In the genomic region with DNA sequence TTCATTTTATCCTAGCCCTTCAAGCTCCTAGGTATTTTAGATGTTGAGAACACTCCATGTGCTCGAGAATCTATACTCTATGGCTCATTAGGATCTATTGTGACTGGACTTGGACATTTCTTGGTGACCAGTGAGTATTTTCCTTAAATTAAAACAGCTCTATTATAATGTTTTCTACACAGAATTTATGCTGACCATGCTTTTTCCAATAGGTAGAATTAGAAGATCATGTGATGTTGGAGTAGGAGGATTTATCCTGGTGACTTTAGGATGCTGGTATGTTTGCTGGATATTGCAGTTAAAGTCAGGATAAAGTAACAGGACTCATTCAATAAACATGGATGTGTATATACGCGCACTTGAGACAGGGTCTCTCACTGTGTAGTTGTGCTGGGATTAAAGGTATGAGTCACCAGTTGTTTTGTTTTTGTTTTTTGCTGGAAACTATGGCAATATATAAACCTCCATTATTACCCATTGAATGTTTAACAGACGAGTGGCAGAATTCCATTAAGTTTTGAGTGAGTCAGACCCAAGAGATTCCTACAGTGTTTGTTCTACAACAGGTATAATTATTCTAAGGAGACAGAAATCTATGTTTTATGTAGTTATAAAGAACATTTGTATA, we compare ENCODE assay signal across 13 mouse cellular contexts. TPM values are rescaled to one million over a fixed set of nuclear protein-coding genes. Genes with fewer than 3 reads are reported as not detected.
DNase-seq lines count a peak whose midpoint lies in the region; ATAC-seq and TF ChIP-seq lines count a peak whose summit lies in the region.
"Had no signal": no experiment of that assay in that cellular context is flagged by ENCODE, and none has a peak within 500 bp of the region (broad histone marks: within the 10 kb centered on the region; RNA-seq: fewer than 3 reads in every experiment).

No protein-coding gene starts in this region.

- peaks cover 22% of the 10 kb centered on the region for H3K4me1 ChIP-seq in heart, embryonic 16.5 days (ENCODE audit: control insufficient read depth, insufficient read depth, low read length)
- H3K4me1 ChIP-seq in stomach, embryonic 16.5 days (ENCODE audit: control insufficient read depth, insufficient read depth, low read length), result peaks cover 23% of the 10 kb centered on the region
- H3K4me1 ChIP-seq in stomach, postnatal 0 days (replicated peaks; ENCODE audit: control insufficient read depth, insufficient read depth), result no peaks in the 10 kb centered on the region; the same call in 1 of the 2 replicates
- peaks cover 15% of the 10 kb centered on the region for H3K4me1 ChIP-seq in intestine, embryonic 16.5 days (ENCODE audit: control insufficient read depth, insufficient read depth, low read length)

- intact Hi-C loops in left cerebral cortex, postnatal 14 days (cut with DNase I), result no loop called here

- no peaks in the 10 kb centered on the region for H3K27me3 ChIP-seq in heart, embryonic 16.5 days (ENCODE audit: control insufficient read depth, insufficient read depth, low read length)
- no peaks in the 10 kb centered on the region for H3K27me3 ChIP-seq in stomach, embryonic 16.5 days (ENCODE audit: control insufficient read depth, insufficient read depth, low read length)
- H3K27me3 ChIP-seq in stomach, postnatal 0 days (ENCODE audit: control insufficient read depth, insufficient read depth, low read length), result no peaks in the 10 kb centered on the region
- no peaks in the 10 kb centered on the region for H3K27me3 ChIP-seq in intestine, embryonic 16.5 days (replicated peaks; ENCODE audit: control insufficient read depth, insufficient read depth, low read length)

- H3K27ac ChIP-seq in heart, embryonic 16.5 days (ENCODE audit: low read length), result peak overlapping the region; percentile 96
- no peak overlapping the region for H3K27ac ChIP-seq in stomach, embryonic 16.5 days (ENCODE audit: low read length)
- no peak overlapping the region for H3K27ac ChIP-seq in stomach, postnatal 0 days (replicated peaks)
- no peak overlapping the region for H3K27ac ChIP-seq in intestine, embryonic 16.5 days (ENCODE audit: low read length)

- peak overlapping the region; percentile 89 for H3K4me2 ChIP-seq in heart, embryonic 16.5 days (ENCODE audit: low read depth, low read length)
- 0 out of 2 replicates have a peak overlapping the region, but pooled peaks have one; percentile 73 for H3K4me2 ChIP-seq in stomach, embryonic 16.5 days (ENCODE audit: low read depth, low read length)
- no peak overlapping the region for H3K4me2 ChIP-seq in stomach, postnatal 0 days (replicated peaks; ENCODE audit: low read depth)
- 0 out of 2 replicates have a peak overlapping the region, but pooled peaks have one; percentile 83 for H3K4me2 ChIP-seq in intestine, embryonic 16.5 days (ENCODE audit: low read depth, low read length)

- peak overlapping the region; percentile 85; the same call in 1 of the 2 replicates for H3K4me3 ChIP-seq in heart, embryonic 16.5 days (ENCODE audit: low read length)
- no peak overlapping the region for H3K4me3 ChIP-seq in stomach, embryonic 16.5 days (replicated peaks; ENCODE audit: low read length)
- no peak overlapping the region for H3K4me3 ChIP-seq in stomach, postnatal 0 days (ENCODE audit: low read depth, low read length)
- no peak overlapping the region for H3K4me3 ChIP-seq in intestine, embryonic 16.5 days (ENCODE audit: low read length)

- no peak for TF ChIP-seq CTCF in stomach, postnatal 0 days (IDR thresholded peaks at IDR 0.05; ENCODE audit: low read depth)

- no peaks in the 10 kb centered on the region for H3K9me3 ChIP-seq in heart, embryonic 16.5 days (replicated peaks; ENCODE audit: control insufficient read depth, low read length)
- H3K9me3 ChIP-seq in stomach, embryonic 16.5 days (replicated peaks; ENCODE audit: control insufficient read depth, low read length), result no peaks in the 10 kb centered on the region
- H3K9me3 ChIP-seq in stomach, postnatal 0 days (ENCODE audit: control insufficient read depth, low read length), result no peaks in the 10 kb centered on the region
- no peaks in the 10 kb centered on the region for H3K9me3 ChIP-seq in intestine, embryonic 16.5 days (ENCODE audit: control insufficient read depth, low read length)

- peaks cover 30% of the 10 kb centered on the region for H3K36me3 ChIP-seq in heart, embryonic 16.5 days (ENCODE audit: control insufficient read depth, insufficient read depth)
- H3K36me3 ChIP-seq in stomach, embryonic 16.5 days (ENCODE audit: control insufficient read depth, insufficient read depth, low read length), result peaks cover 4% of the 10 kb centered on the region; the same call in 1 of the 2 replicates
- peaks cover 20% of the 10 kb centered on the region for H3K36me3 ChIP-seq in stomach, postnatal 0 days (ENCODE audit: control insufficient read depth, insufficient read depth, low read length)
- peaks cover 7% of the 10 kb centered on the region; the same call in 1 of the 2 replicates for H3K36me3 ChIP-seq in intestine, embryonic 16.5 days (ENCODE audit: control insufficient read depth, insufficient read depth, low read length)

- no peak for ATAC-seq in heart, embryonic 16.5 days (replicated peaks; ENCODE audit: extremely low read depth, insufficient read depth, low FRiP score)
- ATAC-seq in stomach, embryonic 16.5 days (ENCODE audit: insufficient read depth, low FRiP score), result no peak
- ATAC-seq in stomach, postnatal 0 days (ENCODE audit: low FRiP score, low TSS enrichment), result no peak
- no peak for ATAC-seq in intestine, embryonic 16.5 days

- 61% methylated on average over 4 of the region's 4 CpGs for WGBS in heart, embryonic 16.5 days
- 59% methylated on average over 4 of the region's 4 CpGs for WGBS in stomach, embryonic 16.5 days
- 48% methylated on average over 4 of the region's 4 CpGs for WGBS in stomach, postnatal 0 days
- 62% methylated on average over 4 of the region's 4 CpGs for WGBS in intestine, embryonic 16.5 days

- DNase-seq in heart, adult 11 months, result no peak
- no peak for DNase-seq in stomach, postnatal 0 days (ENCODE audit: low spot score)
- no peak for DNase-seq in cerebellum, postnatal 36 days
- no peak for DNase-seq in left cerebral cortex, postnatal 14 days (ENCODE audit: low spot score in 2 of 2)
- no peak for DNase-seq in frontal cortex, postnatal 10 days (ENCODE audit: low spot score in 2 of 2)
- DNase-seq: adrenal gland, postnatal 10 days; cerebellum, adult 11-12 months; gastrocnemius, postnatal 10 days; lung, postnatal 14 days; thymus, adult 18-20 months had no signal

- H3K9ac ChIP-seq in heart, embryonic 16.5 days (ENCODE audit: low read length), result peak overlapping the region; percentile 94
- no peak overlapping the region for H3K9ac ChIP-seq in stomach, embryonic 16.5 days (ENCODE audit: low read length)
- no peak overlapping the region for H3K9ac ChIP-seq in stomach, postnatal 0 days (ENCODE audit: low read length)
- H3K9ac ChIP-seq in intestine, embryonic 16.5 days (ENCODE audit: low read depth, low read length), result no peak overlapping the region

- TF ChIP-seq EP300 in stomach, postnatal 0 days (optimal IDR thresholded peaks at IDR 0.05), result no peak

RNA-seq across cellular contexts. Expression of a gene that starts 2.9 kb away (rescaled TPM):
- 268 and 273 TPM in 2 replicates for polyA plus RNA-seq in heart, embryonic 16.5 days (2015; fragmentation: Nextera tagmentation; extraction: Ambion mirVana)
- 107 and 139 TPM in 2 replicates for polyA plus RNA-seq in stomach, embryonic 16.5 days (2015; fragmentation: Nextera tagmentation; extraction: Ambion mirVana)
- polyA plus RNA-seq in stomach, postnatal 0 days (2015; fragmentation: Nextera tagmentation; extraction: Ambion mirVana), result 140 and 146 TPM in 2 replicates
- polyA plus RNA-seq in intestine, embryonic 16.5 days (2015; fragmentation: Nextera tagmentation; extraction: Ambion mirVana), result 136 and 142 TPM in 2 replicates
- total RNA-seq in left cerebral cortex, postnatal 14 days (2021), result 10 to 100 TPM; 29.4 to 29.6 TPM

RNA-seq across cellular contexts. Expression of a gene that starts 15.8 kb away (rescaled TPM):
- 192 and 219 TPM in 2 replicates for polyA plus RNA-seq in heart, embryonic 16.5 days (2015; fragmentation: Nextera tagmentation; extraction: Ambion mirVana)
- 110 and 162 TPM in 2 replicates for polyA plus RNA-seq in stomach, embryonic 16.5 days (2015; fragmentation: Nextera tagmentation; extraction: Ambion mirVana)
- 129 and 147 TPM in 2 replicates for polyA plus RNA-seq in stomach, postnatal 0 days (2015; fragmentation: Nextera tagmentation; extraction: Ambion mirVana)
- 137 and 155 TPM in 2 replicates for polyA plus RNA-seq in intestine, embryonic 16.5 days (2015; fragmentation: Nextera tagmentation; extraction: Ambion mirVana)
- 100 to 1,000 TPM; 400 to 403 TPM for total RNA-seq in left cerebral cortex, postnatal 14 days (2021)
